Mouse (Mus musculus) midbrain, embryonic 14.5 days (tissue): ENCODE measurements around the gene Thbs3. TPM values are rescaled to one million over a fixed set of nuclear protein-coding genes. Genes with fewer than 3 reads are reported as not detected.

Source experiments
- ATAC-seq: fragments of 200-750 bp; cut with Nextera tagmentation; 2 replicates; pipeline ENCODE4 v1.8.0; 2017; ENCODE audit warnings: moderate number of reproducible peaks, moderate library complexity; ENCODE audit not compliant: low FRiP score, low TSS enrichment
- DNase-seq: peaks from one replicate; pipeline ENCODE4 v3.0.0-alpha.2; 2015
- H3K27ac ChIP-seq: fragments of 300-500 bp; sonication (generic); replicated peaks from 2 replicates; pipeline ENCODE4 v1.5.1; 2014; ENCODE audit warnings: mild to moderate bottlenecking, low read depth, low read length, moderate library complexity
- H3K27me3 ChIP-seq: fragments of 300-500 bp; sonication (generic); 2 replicates; pipeline ENCODE4 v1.6.1; 2014; ENCODE audit warnings: low read length, control low read depth, mixed read lengths; ENCODE audit not compliant: control insufficient read depth, insufficient read depth
- H3K36me3 ChIP-seq: fragments of 300-500 bp; sonication (generic); 2 replicates; pipeline ENCODE4 v1.6.1; 2014; ENCODE audit warnings: low read length, control low read depth; ENCODE audit not compliant: control insufficient read depth, insufficient read depth
- H3K4me1 ChIP-seq: fragments of 300-500 bp; sonication (generic); 2 replicates; pipeline ENCODE4 v1.6.1; 2014; ENCODE audit warnings: mild to moderate bottlenecking, antibody characterized with exemption, low read length, control low read depth; ENCODE audit not compliant: control insufficient read depth, insufficient read depth
- H3K4me2 ChIP-seq: fragments of 300-500 bp; sonication (generic); 2 replicates; pipeline ENCODE4 v1.6.1; 2014; ENCODE audit warnings: mild to moderate bottlenecking, low read length, moderate library complexity
- H3K4me3 ChIP-seq: fragments of 300-500 bp; sonication (generic); replicated peaks from 2 replicates; pipeline ENCODE4 v1.5.1; 2014; ENCODE audit warnings: low read depth, low read length
- H3K9ac ChIP-seq: fragments of 300-500 bp; sonication (generic); replicated peaks from 2 replicates; pipeline ENCODE4 v1.6.1; 2014; ENCODE audit warnings: mild to moderate bottlenecking, low read length, moderate library complexity
- H3K9me3 ChIP-seq: fragments of 300-500 bp; sonication (generic); 2 replicates; pipeline ENCODE4 v1.6.1; 2016; ENCODE audit warnings: low read length, control low read depth, mixed read lengths; ENCODE audit not compliant: control insufficient read depth
- WGBS: fragments of 180-500 bp; shearing (Covaris S2); extraction: QIAGEN DNeasy Blood & Tissue Kit; methylation state at CpG from one replicate; pipeline ENCODE4 v1.1.7; 2014; 5-methylcytosine and 5-hydroxymethylcytosine counted together
- polyA plus RNA-seq: library from polyadenylated mRNA; unstranded; fragments of >200 nt; fragmentation: Nextera tagmentation; extraction: Ambion mirVana; gene quantifications from 2 replicates; pipeline ENCODE4 v1.2.1, GENCODE M21; 2014

Gene Thbs3
- polyA plus RNA-seq, 1 experiment from 2014 or later = 47.6 TPM

DNA sequence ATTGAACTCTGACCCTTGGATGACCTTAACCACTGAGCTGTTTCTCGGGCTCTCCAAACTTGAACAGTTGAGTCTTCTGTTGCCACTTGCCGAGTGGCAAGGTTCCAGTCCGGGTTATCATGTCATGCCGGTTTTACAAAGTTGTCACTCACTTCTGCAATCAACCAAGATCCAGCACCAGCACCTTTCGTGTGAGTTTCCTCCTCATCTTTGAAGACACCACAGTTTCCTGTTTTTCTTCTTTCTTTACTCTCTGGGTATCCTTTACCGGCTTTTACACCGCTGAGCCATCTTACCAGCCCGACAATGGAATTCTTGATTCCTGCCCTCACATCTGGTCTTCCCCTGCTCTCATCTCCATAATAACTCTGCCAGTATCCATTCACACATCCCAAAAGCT lies 24.5 kb upstream of the Thbs3 start:
- DNase-seq = no peak

DNA sequence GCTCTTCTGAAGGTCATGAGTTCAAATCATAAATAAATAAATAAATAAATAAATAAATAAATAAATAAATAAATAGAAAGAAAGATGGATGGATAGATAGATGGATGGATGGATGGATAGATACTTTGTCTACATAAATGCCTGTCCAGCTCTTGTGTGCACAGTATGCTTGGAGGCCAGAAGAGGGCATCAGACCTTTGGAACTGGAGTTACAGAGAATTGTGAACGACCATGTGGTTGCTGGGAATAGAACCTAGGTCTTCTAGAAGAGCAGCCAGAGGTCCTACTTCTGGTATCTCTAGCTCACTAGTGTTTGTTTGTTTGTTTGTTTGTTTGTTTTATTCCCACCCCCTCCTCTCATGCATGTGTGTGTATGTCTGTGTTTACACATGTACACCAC lies 21.6 kb upstream of the Thbs3 start:
- Histone ChIP-seq H3K4me1 (peaks cover 10% of the 10 kb centered on the region; the same call in 1 of the 2 replicates), H3K9ac (no peak overlapping the region), H3K36me3 (peaks cover 7% of the 10 kb centered on the region), H3K9me3 (no peaks in the 10 kb centered on the region), H3K27ac (no peak overlapping the region), H3K4me3 (no peak overlapping the region), H3K27me3 (no peaks in the 10 kb centered on the region), H3K4me2 (no peak overlapping the region)
- 64% methylated on average over 1 of the region's 1 CpGs for WGBS
- no peak for DNase-seq
- ATAC-seq = no peak

More for the DNA sequence above, 24.5 kb upstream of the Thbs3 start:
- H3K36me3 ChIP-seq = peaks cover 22% of the 10 kb centered on the region
- peaks cover 2% of the 10 kb centered on the region; the same call in 1 of the 2 replicates for H3K4me1 ChIP-seq
- ATAC-seq = no peak
- no peak overlapping the region for H3K4me3 ChIP-seq
- no peak overlapping the region for H3K27ac ChIP-seq
- no peak overlapping the region for H3K4me2 ChIP-seq
- no peaks in the 10 kb centered on the region for H3K27me3 ChIP-seq
- 90% methylated on average over 8 of the region's 8 CpGs for WGBS
- H3K9me3 ChIP-seq = no peaks in the 10 kb centered on the region
- no peak overlapping the region for H3K9ac ChIP-seq

- Histone ChIP-seq H3K9me3 (no peaks in the 10 kb centered on the region), H3K27ac (no peak overlapping the region), H3K27me3 (no peaks in the 10 kb centered on the region), H3K4me1 (peaks cover 10% of the 10 kb centered on the region; the same call in 1 of the 2 replicates), H3K36me3 (peaks cover 2% of the 10 kb centered on the region; the same call in 1 of the 2 replicates), H3K9ac (no peak overlapping the region), H3K4me2 (no peak overlapping the region), H3K4me3 (no peak overlapping the region)
- WGBS = 87% methylated on average over 2 of the region's 2 CpGs
- DNase-seq (peak; percentile 30), ATAC-seq (no peak)
Measured at GRCm38 (mm10) chr3:89193853-89194252, 21.1 kb upstream of the Thbs3 start.

GRCm38 (mm10) chr3:89195979-89196877 lies 18.8 kb upstream of the Thbs3 start:
- Histone ChIP-seq H3K27ac (peak overlapping the region; percentile 77), H3K4me3 (peak overlapping the region; percentile 33), H3K36me3 (no peaks in the 10 kb centered on the region), H3K4me2 (peak overlapping the region; percentile 69), H3K27me3 (no peaks in the 10 kb centered on the region), H3K9ac (peak overlapping the region; percentile 55), H3K4me1 (peaks cover 10% of the 10 kb centered on the region; the same call in 1 of the 2 replicates), H3K9me3 (no peaks in the 10 kb centered on the region)
- WGBS = 7% methylated on average over 33 of the region's 33 CpGs
- ATAC-seq = peak; percentile 94
- peak; percentile 93 for DNase-seq

DNA sequence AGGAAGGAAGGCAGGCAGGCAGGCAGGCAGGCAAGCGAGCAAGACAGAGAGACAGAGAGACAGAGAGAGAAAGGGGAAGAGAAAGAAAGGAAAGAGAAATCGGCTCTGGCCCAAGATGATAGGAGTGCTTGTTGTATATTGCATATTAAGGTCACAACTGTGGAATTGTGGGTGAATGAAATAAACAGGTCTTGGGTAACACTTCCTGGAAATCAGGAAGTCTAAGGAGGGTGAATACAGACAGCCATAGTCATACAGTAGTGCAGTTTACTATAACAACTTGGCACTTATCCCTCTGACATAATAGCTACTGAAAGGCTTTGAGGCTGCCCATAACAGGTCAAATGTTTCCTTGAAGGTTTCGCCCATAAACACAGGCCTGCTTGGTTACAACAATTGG lies 15.1 kb upstream of the Thbs3 start:
- WGBS = 86% methylated on average over 3 of the region's 3 CpGs
- H3K27ac ChIP-seq = no peak overlapping the region
- no peak for ATAC-seq

GRCm38 (mm10) chr3:89202253-89203141 lies 12.5 kb upstream of the Thbs3 start, which contains the start of gene Gba:
Gene Gba, plus strand, starts transcription at chr3:89202928.
- Histone ChIP-seq H3K4me2 (peak within 1 kb of the TSS; percentile 60), H3K4me1 (no peaks in the 10 kb centered on the region), H3K9me3 (no peaks in the 10 kb centered on the region), H3K27ac (no peak within 1 kb of the TSS), H3K27me3 (no peaks in the 10 kb centered on the region), H3K9ac (peak within 1 kb of the TSS; percentile 42), H3K36me3 (peaks cover 27% of the 10 kb centered on the region), H3K4me3 (peak within 1 kb of the TSS; percentile 43)
- DNase-seq (peak; percentile 96), ATAC-seq (peak; percentile 91)
- 29% methylated on average over 13 of the region's 13 CpGs for WGBS

More for the DNA sequence above, 15.1 kb upstream of the Thbs3 start:
- H3K27me3 ChIP-seq = no peaks in the 10 kb centered on the region
- no peak overlapping the region for H3K4me3 ChIP-seq
- H3K36me3 ChIP-seq = 0 out of 2 replicates have a peak, but pooled peaks cover 6% of the 10 kb centered on the region
- no peaks in the 10 kb centered on the region for H3K9me3 ChIP-seq
- DNase-seq = no peak
- no peak overlapping the region for H3K4me2 ChIP-seq
- H3K9ac ChIP-seq = no peak overlapping the region
- H3K4me1 ChIP-seq = peaks cover 10% of the 10 kb centered on the region; the same call in 1 of the 2 replicates

DNA sequence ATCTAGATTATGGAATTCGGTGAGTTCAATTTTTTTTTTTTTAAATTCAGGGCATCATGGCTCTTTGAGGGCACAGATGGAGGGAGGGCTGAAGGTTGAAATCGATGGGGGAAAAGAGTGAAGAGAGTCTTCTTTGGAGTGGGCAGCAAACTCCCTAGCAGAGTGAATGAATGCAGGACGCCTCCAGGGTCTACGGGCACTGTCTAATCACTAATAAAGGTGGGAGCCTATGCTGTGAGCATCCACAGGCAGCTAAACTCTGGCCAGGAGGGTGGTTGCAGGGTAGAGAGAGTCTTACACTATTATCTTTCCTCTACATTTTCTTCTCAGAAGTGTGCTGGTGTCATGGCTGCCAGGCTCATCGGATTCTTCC lies 11.9 kb upstream of the Thbs3 start:
- peak overlapping the region; percentile 60 for H3K4me2 ChIP-seq
- 36% methylated on average over 5 of the region's 5 CpGs for WGBS
- no peak for DNase-seq

DNA sequence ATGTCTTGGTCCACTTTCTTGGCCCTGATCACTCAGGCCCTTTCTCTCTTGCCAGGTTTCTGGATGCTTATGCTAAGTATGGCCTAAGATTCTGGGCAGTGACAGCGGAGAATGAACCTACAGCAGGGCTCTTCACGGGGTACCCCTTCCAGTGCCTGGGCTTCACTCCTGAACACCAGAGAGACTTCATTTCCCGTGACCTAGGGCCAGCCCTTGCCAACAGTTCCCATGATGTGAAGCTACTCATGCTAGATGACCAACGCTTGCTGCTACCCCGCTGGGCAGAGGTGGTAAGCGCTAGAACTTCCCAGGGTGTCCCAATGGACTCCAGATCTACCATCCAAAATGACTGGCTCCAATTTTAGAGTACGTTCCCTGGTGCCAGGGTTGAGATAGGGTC lies 8.9 kb upstream of the Thbs3 start:
- DNase-seq = no peak
- no peak for ATAC-seq
- Histone ChIP-seq H3K27me3 (no peaks in the 10 kb centered on the region), H3K36me3 (peaks cover 60% of the 10 kb centered on the region), H3K9me3 (no peaks in the 10 kb centered on the region), H3K4me3 (no peak overlapping the region), H3K9ac (no peak overlapping the region), H3K4me2 (no peak overlapping the region), H3K27ac (no peak overlapping the region), H3K4me1 (no peaks in the 10 kb centered on the region)
- WGBS = 92% methylated on average over 7 of the region's 7 CpGs

More for the DNA sequence above, 11.9 kb upstream of the Thbs3 start:
- H3K27me3 ChIP-seq = no peaks in the 10 kb centered on the region
- H3K4me1 ChIP-seq = no peaks in the 10 kb centered on the region
- no peaks in the 10 kb centered on the region for H3K9me3 ChIP-seq
- ATAC-seq = peak; percentile 16; the same call in 1 of the 2 replicates
- peak overlapping the region; percentile 43 for H3K4me3 ChIP-seq
- peaks cover 33% of the 10 kb centered on the region for H3K36me3 ChIP-seq
- H3K27ac ChIP-seq = no peak overlapping the region
- H3K9ac ChIP-seq = peak overlapping the region; percentile 42
